Mouse (Mus musculus) spleen, embryonic (tissue): Measurements from ENCODE around the gene Nek10.
"Not testable (repeated sequence)": the region's sequence is repeated elsewhere in the genome, so short reads cannot be mapped to it uniquely, and the experiment has no call there.

ENCODE experiments used
- CTCF ChIA-PET: fragments of 350-600 bp; sonication (Branson Sonifier 250); formaldehyde crosslinking; loops from one replicate; lab custom pipeline; 2022; lab: Charles Lee

The Nek10 gene

GRCm38 (mm10) chr14:14870463-14870862 is 67.2 kb downstream of the Nek10 start:
- CTCF ChIA-PET, result no interaction called here

- CTCF ChIA-PET, result no interaction called here
These were observed 67.9 kb downstream of the Nek10 start for GRCm38 (mm10) chr14:14871121-14871520.

GRCm38 (mm10) chr14:14871700-14872099 is 68.5 kb downstream of the Nek10 start:
- CTCF ChIA-PET, result no interaction called here

GRCm38 (mm10) chr14:14893932-14894652 is 90.9 kb downstream of the Nek10 start:
- CTCF ChIA-PET, result no interaction called here

GRCm38 (mm10) chr14:14894776-14895175 is 91.6 kb downstream of the Nek10 start:
- CTCF ChIA-PET, result no interaction called here

GRCm38 (mm10) chr14:14895363-14895762 is 92.1 kb downstream of the Nek10 start:
- CTCF ChIA-PET, result no interaction called here

- CTCF ChIA-PET, result no interaction called here
These were observed 93.4 kb downstream of the Nek10 start for GRCm38 (mm10) chr14:14896399-14897136.

- CTCF ChIA-PET, result interaction anchor here (1.2 kb wide), 1 partner anchor 41 kb away, joined by 7 read pairs; no protein-coding TSS in a partner anchor
These were observed 101.7 kb downstream of the Nek10 start for GRCm38 (mm10) chr14:14904750-14905529.

- CTCF ChIA-PET, result interaction anchor here (1.2 kb wide), 1 partner anchor 42 kb away, joined by 7 read pairs; no protein-coding TSS in a partner anchor
These were observed 102.3 kb downstream of the Nek10 start for GRCm38 (mm10) chr14:14905530-14905852.

GRCm38 (mm10) chr14:14925615-14926014 is 122.4 kb downstream of the Nek10 start:
- CTCF ChIA-PET, result no interaction called here

- CTCF ChIA-PET, result no interaction called here
These were observed 124.3 kb downstream of the Nek10 start for GRCm38 (mm10) chr14:14927559-14927958.

- CTCF ChIA-PET, result no interaction called here
These were observed 131.8 kb downstream of the Nek10 start for GRCm38 (mm10) chr14:14934977-14935376.

GRCm38 (mm10) chr14:14945930-14946329 is 142.7 kb downstream of the Nek10 start:
- CTCF ChIA-PET, result no interaction called here

- CTCF ChIA-PET, result no interaction called here
These were observed 145.8 kb downstream of the Nek10 start for GRCm38 (mm10) chr14:14949023-14949422.

GRCm38 (mm10) chr14:14951808-14952207 is 148.6 kb downstream of the Nek10 start:
- CTCF ChIA-PET, result no interaction called here

GRCm38 (mm10) chr14:14959780-14960440 is 156.7 kb downstream of the Nek10 start:
- CTCF ChIA-PET, result no interaction called here

- CTCF ChIA-PET, result no interaction called here
These were observed 157.3 kb downstream of the Nek10 start for GRCm38 (mm10) chr14:14960441-14960988.

- CTCF ChIA-PET, result no interaction called here
These were observed 167.4 kb downstream of the Nek10 start for GRCm38 (mm10) chr14:14970633-14971032.

- CTCF ChIA-PET, result no interaction called here
These were observed 167.8 kb downstream of the Nek10 start for GRCm38 (mm10) chr14:14971056-14971455.

- CTCF ChIA-PET, result no interaction called here
These were observed 170.9 kb downstream of the Nek10 start for GRCm38 (mm10) chr14:14974156-14974555.

- CTCF ChIA-PET, result not testable (repeated sequence)
These were observed 180.9 kb downstream of the Nek10 start for GRCm38 (mm10) chr14:14984106-14984505.
